Mouse (Mus musculus) liver, adult 2 months (tissue): Measurements from ENCODE around the gene Ankrd11. TPM values are rescaled to one million over a fixed set of nuclear protein-coding genes. Genes with fewer than 3 reads are reported as not detected.

ENCODE experiments used
- DNase-seq: peaks from one replicate; pipeline ENCODE4 v3.0.0-alpha.2; 2011; ENCODE audit warnings: low read depth, low spot score; ENCODE audit errors: extremely low read depth
- H3K27ac ChIP-seq: fragments of 200-500 bp; replicated peaks from 2 replicates; pipeline ENCODE4 v1.5.1; 2012; ENCODE audit warnings: low read depth, mild to moderate bottlenecking, control low read depth, inconsistent platforms, low read length; ENCODE audit not compliant: insufficient read depth
- H3K27me3 ChIP-seq: fragments of 200-500 bp; 2 replicates; pipeline ENCODE4 v1.6.1; 2012; ENCODE audit warnings: mild to moderate bottlenecking, moderate library complexity, low read length, inconsistent platforms; ENCODE audit not compliant: control insufficient read depth, insufficient read depth
- H3K36me3 ChIP-seq: fragments of 200-500 bp; 2 replicates; pipeline ENCODE4 v1.6.1; 2012; ENCODE audit warnings: low read length, inconsistent platforms; ENCODE audit not compliant: control insufficient read depth, insufficient read depth
- H3K4me1 ChIP-seq: fragments of 200-500 bp; 2 replicates; pipeline ENCODE4 v1.6.1; 2011; ENCODE audit warnings: low read length; ENCODE audit not compliant: control insufficient read depth, insufficient read depth
- H3K4me3 ChIP-seq: fragments of 200-500 bp; 2 replicates; pipeline ENCODE4 v1.5.1; 2011; ENCODE audit warnings: low read depth, mild to moderate bottlenecking, control low read depth, low read length, moderate library complexity; ENCODE audit not compliant: insufficient read depth
- H3K79me2 ChIP-seq: fragments of 200-500 bp; 2 replicates; pipeline ENCODE4 v1.6.1; 2012; ENCODE audit warnings: inconsistent platforms, mild to moderate bottlenecking, low read length, moderate library complexity; ENCODE audit not compliant: control insufficient read depth, insufficient read depth
- H3K9ac ChIP-seq: fragments of 200-500 bp; 2 replicates; pipeline ENCODE4 v1.6.1; 2012; ENCODE audit warnings: low read depth, mild to moderate bottlenecking, control low read depth, inconsistent platforms, low read length
- CTCF ChIP-seq: fragments of 200-500 bp; IDR thresholded peaks from 2 replicates; pipeline ENCODE4 v1.5.1; 2011; ENCODE audit warnings: low read depth, low read length, control low read depth
- POLR2A ChIP-seq: fragments of 200-500 bp; IDR thresholded peaks from 2 replicates; pipeline ENCODE4 v1.6.1; 2011; ENCODE audit warnings: low read length, control low read depth; ENCODE audit not compliant: insufficient read depth; ENCODE audit errors: extremely low read depth
- WGBS: fragments of 180-500 bp; shearing (Covaris S2); methylation state at CpG from one replicate; pipeline ENCODE4 v1.1.7; 2018; 5-methylcytosine and 5-hydroxymethylcytosine counted together
- polyA plus RNA-seq: library from polyadenylated mRNA; depleted of rRNA; stranded (reverse); fragments of >200 nt; gene quantifications from 2 replicates; pipeline ENCODE4 v1.2.3, GENCODE M21; 2012
- total RNA-seq: library from RNA; depleted of rRNA; stranded (reverse); fragments of >200 nt; gene quantifications from 2 replicates; pipeline ENCODE4 v1.2.3, GENCODE M21; 2014

Ankrd11 gene
- total and polyA plus RNA-seq, 2 experiments: 22.1 to 28.3 TPM

DNA sequence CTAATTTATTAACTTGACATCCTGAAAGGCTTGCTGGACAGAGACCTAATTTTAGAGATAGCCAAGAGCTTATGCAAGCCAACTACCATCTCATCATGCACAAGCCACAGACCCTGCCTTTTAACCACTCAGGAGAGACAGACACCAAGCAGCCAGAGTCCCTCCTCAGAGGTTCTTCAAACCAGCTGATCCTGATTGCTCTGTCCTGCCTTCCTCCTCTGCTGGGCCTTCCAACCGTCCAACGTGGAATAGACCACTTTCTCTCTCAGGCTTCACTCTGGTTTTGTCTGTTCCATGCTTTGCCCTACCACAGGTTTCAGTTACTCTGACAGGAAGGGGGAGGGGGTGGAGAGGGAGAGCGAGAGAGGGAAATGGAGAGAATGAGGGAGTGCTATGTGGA lies 125.3 kb downstream of the Ankrd11 start:
- no peak overlapping the region for H3K27ac ChIP-seq
- no peak overlapping the region for H3K4me3 ChIP-seq
- WGBS: 76% methylated on average over 3 of the region's 3 CpGs
- no peak overlapping the region for H3K9ac ChIP-seq
- peaks cover 77% of the 10 kb centered on the region for H3K79me2 ChIP-seq
- no peak for DNase-seq
- no peak for TF ChIP-seq CTCF
- no peaks in the 10 kb centered on the region for H3K27me3 ChIP-seq
- H3K4me1 ChIP-seq: peaks cover 13% of the 10 kb centered on the region
- H3K36me3 ChIP-seq: peaks cover 13% of the 10 kb centered on the region

DNA sequence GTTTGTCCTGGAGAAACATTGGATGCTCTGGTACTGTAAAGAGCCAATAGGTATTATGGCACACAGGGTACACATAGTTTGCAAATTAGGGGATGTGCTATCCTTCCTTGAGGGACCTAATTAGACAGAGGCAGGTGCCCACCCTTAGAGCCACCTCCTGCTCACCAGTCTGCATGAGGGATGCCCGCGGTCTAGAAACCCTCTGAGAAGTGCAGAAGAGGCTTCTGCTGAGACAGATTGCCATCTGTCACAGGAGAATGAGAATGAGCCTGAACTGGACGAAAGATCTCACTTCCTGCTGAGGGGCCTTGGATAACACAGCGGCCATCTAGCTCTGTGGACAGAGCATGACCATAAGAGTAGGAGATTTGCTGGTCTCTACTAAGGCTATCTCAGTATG lies 129.2 kb downstream of the Ankrd11 start:
- peaks cover 13% of the 10 kb centered on the region for H3K36me3 ChIP-seq
- no peaks in the 10 kb centered on the region for H3K27me3 ChIP-seq
- no peak overlapping the region for H3K9ac ChIP-seq
- TF ChIP-seq POLR2A (no peak), CTCF (no peak)
- H3K79me2 ChIP-seq: peaks cover 57% of the 10 kb centered on the region
- 85% methylated on average over 4 of the region's 4 CpGs for WGBS
- no peak overlapping the region for H3K4me3 ChIP-seq
- DNase-seq: no peak
- H3K27ac ChIP-seq: no peak overlapping the region
- H3K4me1 ChIP-seq: peaks cover 7% of the 10 kb centered on the region

DNA sequence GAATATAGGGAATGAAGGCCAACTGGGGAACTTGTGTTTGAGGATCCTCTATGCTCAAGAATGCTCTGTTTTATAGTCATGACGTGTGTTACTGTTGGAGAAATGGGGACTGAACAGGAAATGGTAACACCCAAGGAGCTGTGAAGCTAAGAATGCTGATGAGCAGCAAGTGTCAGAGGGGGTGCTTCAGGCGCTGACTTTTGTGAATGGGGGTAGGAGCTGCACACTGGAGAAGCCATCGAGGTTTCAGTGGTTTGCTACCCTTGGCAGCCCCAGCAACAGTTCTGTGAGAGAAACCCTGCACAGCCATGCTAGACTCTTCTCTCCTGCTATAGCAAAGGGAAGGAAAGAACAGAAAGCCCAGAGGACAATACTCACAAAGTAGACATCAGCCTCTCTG lies 129.9 kb downstream of the Ankrd11 start:
- peak; percentile 37 for DNase-seq
- peaks cover 13% of the 10 kb centered on the region for H3K36me3 ChIP-seq
- no peaks in the 10 kb centered on the region for H3K27me3 ChIP-seq
- H3K4me3 ChIP-seq: no peak overlapping the region
- no peak overlapping the region for H3K9ac ChIP-seq
- no peak overlapping the region for H3K27ac ChIP-seq
- peaks cover 4% of the 10 kb centered on the region for H3K4me1 ChIP-seq
- TF ChIP-seq CTCF: no peak
- TF ChIP-seq POLR2A: no peak
- 76% methylated on average over 3 of the region's 3 CpGs for WGBS
- peaks cover 54% of the 10 kb centered on the region for H3K79me2 ChIP-seq

DNA sequence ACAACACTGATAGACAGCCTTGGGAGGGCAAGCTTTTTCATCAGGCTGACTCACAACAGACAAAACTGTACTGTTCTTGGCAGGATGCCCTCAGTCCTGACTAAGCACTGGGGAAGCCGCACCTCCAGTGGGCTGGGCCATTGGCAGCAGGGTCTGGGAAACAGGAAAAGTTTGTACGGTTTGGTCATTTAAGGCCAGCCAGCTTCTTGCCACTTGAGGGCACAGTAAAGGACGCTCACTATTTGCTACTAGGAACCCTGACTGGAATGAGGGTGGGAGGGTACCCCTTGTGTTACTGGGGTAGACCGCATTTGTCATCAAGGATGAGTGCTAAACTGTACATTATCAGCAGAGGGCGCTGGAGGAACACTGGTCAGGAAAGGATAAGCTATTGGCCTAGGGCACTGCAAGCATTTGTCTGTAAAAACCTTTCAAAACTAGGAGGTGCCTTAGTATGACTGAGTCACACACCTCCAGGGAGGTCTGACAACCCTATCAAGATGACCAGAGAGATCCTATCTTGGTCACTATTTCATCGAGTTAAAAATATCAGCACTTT lies 135.5 kb downstream of the Ankrd11 start:
- TF ChIP-seq CTCF (peak; percentile 49; the same call in 1 of the 2 replicates), POLR2A (no peak)
- peak overlapping the region; percentile 82 for H3K27ac ChIP-seq
- no peak overlapping the region for H3K4me3 ChIP-seq
- no peaks in the 10 kb centered on the region for H3K27me3 ChIP-seq
- peak; percentile 91 for DNase-seq
- H3K36me3 ChIP-seq: no peaks in the 10 kb centered on the region; the same call in 1 of the 2 replicates
- H3K9ac ChIP-seq: peak overlapping the region; percentile 46
- H3K79me2 ChIP-seq: peaks cover 22% of the 10 kb centered on the region
- H3K4me1 ChIP-seq: peaks cover 30% of the 10 kb centered on the region
- under 1% methylated on average over 6 of the region's 6 CpGs for WGBS

DNA sequence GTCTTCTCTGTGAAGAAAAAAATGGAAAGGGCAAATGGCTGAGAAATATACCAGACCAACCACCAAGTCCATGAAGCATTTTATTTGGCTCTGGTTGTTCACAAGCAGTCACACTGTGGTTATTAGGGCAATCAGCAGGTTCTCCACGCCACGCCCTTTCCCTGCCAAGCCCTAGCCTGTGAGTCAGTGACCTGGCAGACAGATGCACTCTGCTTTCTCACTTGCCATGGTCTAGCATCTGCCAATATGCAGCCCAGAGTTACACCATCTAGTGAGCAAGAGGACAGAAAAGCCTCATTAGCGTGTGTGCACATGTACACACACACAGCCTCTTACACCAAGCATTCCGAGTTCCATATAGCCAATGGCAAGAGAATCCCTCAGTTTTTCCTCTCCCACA lies 136.7 kb downstream of the Ankrd11 start:
- Histone ChIP-seq H3K4me3 (no peak overlapping the region), H3K9ac (no peak overlapping the region), H3K36me3 (no peaks in the 10 kb centered on the region; the same call in 1 of the 2 replicates), H3K27ac (peak overlapping the region; percentile 82), H3K79me2 (peaks cover 28% of the 10 kb centered on the region), H3K4me1 (peaks cover 36% of the 10 kb centered on the region), H3K27me3 (no peaks in the 10 kb centered on the region)
- WGBS: 25% methylated on average over 4 of the region's 4 CpGs
- no peak for TF ChIP-seq POLR2A
- TF ChIP-seq CTCF: no peak
- DNase-seq: peak; percentile 98

DNA sequence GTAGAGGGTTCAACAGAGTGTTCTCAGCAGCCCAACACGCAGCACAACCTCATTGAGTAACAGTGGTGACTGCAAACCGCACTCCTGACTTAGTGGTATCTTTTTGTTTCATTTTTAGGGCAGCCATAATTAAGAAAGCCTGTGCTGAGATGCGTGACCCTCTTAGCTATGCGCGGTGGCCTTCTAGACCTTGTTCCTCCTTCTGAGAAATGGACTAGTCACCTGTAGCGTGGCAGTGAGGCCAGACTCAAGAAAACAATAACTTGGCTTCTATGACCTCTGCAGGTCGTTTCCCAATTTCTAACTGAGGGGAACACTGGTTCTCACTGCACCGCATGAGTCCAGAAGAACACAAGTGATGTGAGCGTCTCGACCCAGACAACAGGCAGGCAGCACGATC lies 137.6 kb downstream of the Ankrd11 start:
- Histone ChIP-seq H3K9ac (no peak overlapping the region), H3K4me1 (peaks cover 36% of the 10 kb centered on the region), H3K27me3 (no peaks in the 10 kb centered on the region), H3K4me3 (no peak overlapping the region), H3K79me2 (peaks cover 24% of the 10 kb centered on the region), H3K36me3 (no peaks in the 10 kb centered on the region; the same call in 1 of the 2 replicates), H3K27ac (peak overlapping the region; percentile 13; the same call in 1 of the 2 replicates)
- no peak for DNase-seq
- TF ChIP-seq POLR2A (no peak), CTCF (no peak)
- WGBS: 91% methylated on average over 11 of the region's 11 CpGs
